Mouse (Mus musculus) kidney, adult 2 months (tissue): Measurements from ENCODE around the gene Miox.

ENCODE experiments used
- CTCF ChIP-seq: fragments of 200-500 bp; conservative IDR thresholded peaks from 2 replicates; pipeline ENCODE4 v1.5.1; 2011; ENCODE audit warnings: low read depth, mild to moderate bottlenecking, control low read depth, low read length, moderate library complexity, mixed read lengths; ENCODE audit not compliant: insufficient read depth, insufficient read length
- POLR2A ChIP-seq: fragments of 200-500 bp; IDR thresholded peaks from one replicate; pipeline ENCODE4 v1.6.1; 2011; ENCODE audit warnings: low read depth, low read length, control low read depth

DNA sequence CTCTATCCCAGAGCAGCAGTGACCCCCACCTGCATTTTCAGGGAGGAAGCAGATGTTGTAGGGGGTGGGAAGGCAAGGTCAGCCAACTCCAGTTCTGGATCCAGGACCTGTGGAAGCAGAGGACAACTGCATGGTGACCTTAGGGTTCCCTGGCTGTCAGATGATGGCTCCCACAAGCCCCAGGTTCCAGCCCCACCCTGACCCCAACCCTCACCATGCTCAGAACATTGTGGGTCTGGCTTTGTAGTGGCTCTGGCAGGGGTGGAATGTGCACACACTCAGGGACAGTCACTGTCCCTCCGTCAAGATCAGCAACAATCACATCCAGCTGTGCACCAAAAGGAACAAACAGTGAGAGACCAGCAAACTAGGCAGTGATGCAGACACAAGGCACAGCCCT lies 28.2 kb upstream of the Miox start:
- TF ChIP-seq CTCF (no peak), POLR2A (no peak)
